Mouse (Mus musculus) right cerebral cortex, postnatal 14 days (tissue): ENCODE measurements around the gene Krt13.

Experiments
- DNase-seq: peaks from one replicate; pipeline ENCODE4 v3.0.0; 2022

Krt13 gene

DNA sequence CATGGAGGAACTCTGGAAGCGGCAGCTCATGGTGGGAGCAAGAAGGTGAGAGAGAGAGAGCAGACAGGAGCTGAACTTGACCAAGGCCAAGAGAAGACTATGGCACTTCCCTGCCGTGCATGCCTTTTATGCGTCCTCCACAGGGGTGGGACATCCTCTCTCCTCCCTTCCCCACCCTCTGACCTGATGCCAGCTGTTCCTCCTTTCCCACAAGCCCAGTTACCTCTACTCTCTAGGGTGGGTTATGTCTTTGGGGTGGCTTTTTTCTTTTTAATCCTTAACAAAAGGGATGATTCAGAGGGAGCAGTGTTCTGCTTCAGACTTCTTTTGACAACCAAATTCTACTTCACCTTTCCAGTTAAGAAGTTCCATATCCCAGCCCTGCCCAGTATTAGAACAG, at the start of gene Krt13:
Krt13 (minus strand) TSS at position 101 of the 400 bp plus-strand sequence.
- DNase-seq = no peak

DNA sequence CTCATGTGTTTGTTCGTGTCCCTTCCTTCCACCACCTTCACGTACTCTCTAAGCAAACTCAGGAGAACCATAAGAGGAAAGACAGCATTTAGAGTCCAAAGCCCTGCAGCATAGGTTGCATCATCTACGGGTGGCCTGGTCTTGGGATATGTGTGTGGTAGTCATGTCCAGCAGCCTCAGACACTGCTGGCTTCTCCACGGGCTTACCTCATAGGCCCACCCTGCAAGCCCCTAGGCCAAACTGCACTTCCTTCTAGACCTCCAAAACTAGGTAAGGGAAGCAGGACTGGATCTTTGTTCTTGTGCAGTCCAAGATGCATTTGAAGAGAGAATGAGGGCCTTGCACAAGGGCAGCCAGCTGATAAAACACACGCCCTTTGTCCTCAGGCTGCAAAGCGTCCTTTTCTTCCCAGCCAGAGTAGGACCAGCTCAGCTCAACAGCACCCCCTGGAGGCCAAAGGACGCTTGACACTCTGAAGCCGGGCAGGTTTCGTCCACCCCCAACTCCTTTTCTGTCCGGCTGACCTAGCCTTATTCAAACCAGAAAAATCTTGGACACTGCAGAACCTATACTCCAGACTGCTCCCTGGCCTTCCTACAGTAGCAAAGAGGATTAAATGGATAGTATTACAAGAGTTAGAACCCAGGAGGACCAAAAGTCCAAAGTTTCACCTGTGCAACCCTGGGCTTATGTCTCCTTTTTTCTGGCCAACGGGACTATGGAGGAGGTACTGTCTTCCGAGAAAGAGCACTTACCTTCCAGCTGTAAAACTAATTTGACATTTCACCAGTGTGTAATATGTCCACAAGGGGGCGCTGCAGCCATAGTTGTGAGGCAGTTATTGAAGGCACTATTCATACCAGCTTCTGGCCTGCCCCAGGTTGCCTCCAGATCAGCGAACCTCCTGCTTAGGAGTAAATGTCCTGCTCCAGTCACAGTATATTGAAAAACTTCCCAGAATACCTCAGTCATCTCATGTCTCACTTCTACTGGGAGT, 47.7 kb upstream of the Krt13 start:
- peak; percentile 86 for DNase-seq

GRCm38 (mm10) chr11:100168071-100168470, 46.7 kb upstream of the Krt13 start:
- peak; percentile 22 for DNase-seq

GRCm38 (mm10) chr11:100164392-100164791, 43.0 kb upstream of the Krt13 start:
- DNase-seq = no peak

DNA sequence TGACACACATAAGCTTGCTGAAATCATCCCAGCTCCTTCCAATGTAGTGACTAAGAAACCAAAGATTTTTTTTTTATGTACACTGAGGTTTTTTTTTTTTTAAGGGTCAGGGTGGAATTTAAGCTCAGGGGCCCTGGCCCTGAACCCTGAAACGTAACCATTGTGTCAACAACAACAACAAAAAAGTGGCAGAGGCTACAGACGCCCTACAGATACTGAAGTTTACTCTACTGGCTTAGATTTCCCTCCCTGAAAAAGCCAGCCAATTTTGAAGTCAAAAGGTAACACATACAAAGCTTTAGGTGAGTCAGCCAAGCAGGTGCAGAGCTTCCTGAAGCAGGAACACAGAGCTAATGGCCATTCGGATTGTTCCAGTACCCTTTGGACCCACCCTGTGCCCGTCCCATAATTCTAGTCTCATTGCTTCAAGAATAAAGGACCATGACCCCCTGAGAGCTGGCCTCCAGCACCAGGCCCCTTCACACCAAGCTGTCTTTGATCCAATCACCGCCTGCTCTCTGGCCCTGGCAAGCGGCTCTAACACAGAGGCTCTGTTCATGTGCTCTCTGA, 36.6 kb upstream of the Krt13 start:
- DNase-seq = no peak

DNA sequence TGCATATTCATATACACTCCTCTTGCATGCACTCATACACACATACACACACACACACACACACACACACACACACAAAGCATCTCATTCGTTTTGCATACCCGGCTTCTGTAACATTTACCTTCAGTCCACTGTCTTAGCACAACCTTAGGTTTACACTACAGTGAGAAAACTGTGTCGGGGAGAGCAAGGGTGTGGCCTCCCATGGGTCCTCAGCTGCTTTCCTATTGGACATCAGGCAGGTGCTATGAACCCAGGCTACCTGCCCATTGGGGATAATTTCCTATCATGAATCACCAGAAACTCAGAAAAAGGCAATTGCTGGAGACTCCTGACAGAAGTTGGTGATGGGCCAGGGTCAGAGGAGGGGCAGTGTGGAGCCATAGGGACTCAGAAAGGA, 36.0 kb upstream of the Krt13 start:
- DNase-seq = no peak

DNA sequence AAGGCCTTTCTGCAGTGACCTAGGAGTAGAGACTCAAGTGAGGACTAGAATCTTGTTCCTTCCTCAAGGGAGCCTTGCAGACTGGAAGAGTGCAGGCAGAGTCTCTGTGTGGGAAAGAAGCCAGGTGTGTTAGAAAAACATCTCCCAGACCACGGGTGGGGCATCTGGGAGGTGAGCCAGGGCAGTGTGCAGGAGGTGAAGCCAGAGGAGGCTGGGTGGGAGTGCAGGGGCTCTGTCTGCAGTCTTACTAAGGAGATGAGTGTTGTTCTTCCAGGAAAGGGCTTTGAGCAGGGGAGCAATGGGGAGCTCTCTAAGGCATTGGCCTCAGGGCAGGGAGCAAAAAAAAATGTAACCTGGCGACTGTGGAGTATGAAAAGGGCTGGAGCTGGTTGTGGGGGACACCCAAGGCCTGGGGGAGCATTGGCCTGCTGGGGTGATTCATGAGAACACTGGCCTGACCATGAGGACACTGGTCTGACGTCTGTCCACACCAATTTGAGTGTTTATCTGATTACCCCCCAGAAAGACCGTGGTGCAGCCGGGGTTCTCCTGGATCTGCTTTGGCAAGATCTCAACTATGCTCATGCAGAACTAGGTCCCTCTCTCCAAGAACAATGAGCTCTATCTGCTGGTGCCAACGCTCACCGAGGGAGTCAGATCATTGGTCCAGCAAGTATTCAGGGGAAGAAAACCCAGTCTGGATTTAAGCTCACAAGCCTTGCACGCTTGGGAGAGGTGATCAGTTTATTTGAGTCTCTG, 34.3 kb upstream of the Krt13 start:
- no peak for DNase-seq

DNA sequence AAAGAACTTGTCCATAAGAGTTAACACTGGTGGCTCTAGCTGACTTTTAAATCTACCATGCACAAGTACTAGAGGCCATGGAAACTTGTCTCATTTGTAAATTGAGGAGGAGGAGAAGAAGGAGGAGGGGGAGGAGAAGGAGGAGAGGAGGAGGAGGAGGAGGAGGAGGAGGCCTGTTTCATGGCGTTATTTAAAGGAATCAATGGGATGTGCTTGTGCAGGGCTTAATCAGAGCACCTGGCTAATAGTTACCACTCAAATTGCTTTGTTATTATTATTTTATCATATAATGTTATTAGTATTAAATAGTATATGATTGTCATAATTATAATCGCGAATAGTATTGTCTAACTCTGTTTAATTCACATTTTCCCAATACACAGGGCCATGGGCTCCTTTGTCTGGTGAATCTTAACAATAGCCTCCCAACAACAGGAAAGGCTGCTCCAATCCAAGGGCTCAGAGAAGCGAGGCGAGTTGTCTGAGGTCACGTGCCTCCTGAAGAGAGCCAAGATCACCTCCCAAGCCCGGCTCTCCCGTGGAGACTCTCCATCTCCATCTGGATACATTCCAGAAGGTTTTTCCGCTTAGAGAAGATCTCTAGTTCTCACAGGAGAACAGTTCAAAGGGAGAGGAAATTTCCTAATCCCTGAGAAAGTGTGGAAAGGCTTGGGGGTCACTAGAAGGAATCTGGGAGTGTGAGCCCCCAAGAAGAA, 27.4 kb upstream of the Krt13 start, which contains the start of gene Krt19:
Krt19 (minus strand) TSS at position 51 of the 716 bp plus-strand sequence.
- no peak for DNase-seq

- no peak for DNase-seq
Measured at GRCm38 (mm10) chr11:100147566-100148353, 26.4 kb upstream of the Krt13 start.

GRCm38 (mm10) chr11:100145858-100146560, 24.6 kb upstream of the Krt13 start:
- no peak for DNase-seq

GRCm38 (mm10) chr11:100145104-100145503, 23.7 kb upstream of the Krt13 start:
- DNase-seq = no peak

- no peak for DNase-seq
Measured at GRCm38 (mm10) chr11:100140966-100141365, 19.6 kb upstream of the Krt13 start.

DNA sequence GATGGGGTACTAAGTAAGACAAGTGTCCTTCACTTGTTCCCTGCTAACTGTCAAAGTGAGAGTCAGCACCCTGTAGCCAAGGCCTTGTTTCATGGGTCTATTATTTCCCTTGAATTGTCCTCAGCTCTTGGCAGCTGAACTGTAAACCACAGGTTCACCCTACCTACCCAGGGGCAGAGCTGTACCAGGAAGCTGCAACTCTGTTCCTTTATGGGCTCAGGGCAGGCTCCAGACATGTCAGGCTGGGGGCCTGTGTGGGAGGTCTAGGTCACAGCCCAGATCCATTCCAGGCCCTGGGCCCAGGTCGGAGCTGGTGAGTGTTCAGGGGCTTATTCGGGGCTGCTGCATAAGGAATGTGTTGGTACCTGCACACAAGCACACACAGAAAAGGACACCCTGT, 18.0 kb upstream of the Krt13 start:
- DNase-seq = no peak

- no peak for DNase-seq
Measured at GRCm38 (mm10) chr11:100138809-100139208, 17.4 kb upstream of the Krt13 start.

DNA sequence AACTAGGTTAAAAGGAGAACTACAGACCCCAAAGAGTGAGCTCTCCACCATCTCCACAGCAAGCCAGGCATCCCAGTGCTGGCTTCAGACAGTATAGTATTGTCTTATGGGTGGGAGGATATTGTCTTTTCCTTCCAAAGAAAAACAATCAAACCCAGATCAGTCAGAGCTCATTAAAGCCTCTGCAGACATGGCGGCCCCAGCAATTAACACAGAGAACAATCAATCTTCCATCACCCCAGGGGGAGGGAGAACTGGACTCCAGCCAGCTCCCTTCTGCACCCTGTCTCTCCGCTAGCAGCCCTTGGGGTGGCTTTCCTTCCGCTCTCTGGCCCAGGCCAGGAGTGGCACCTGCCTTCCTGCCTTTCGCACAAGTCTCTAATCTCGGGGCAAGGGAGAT, 16.3 kb upstream of the Krt13 start:
- no peak for DNase-seq

DNA sequence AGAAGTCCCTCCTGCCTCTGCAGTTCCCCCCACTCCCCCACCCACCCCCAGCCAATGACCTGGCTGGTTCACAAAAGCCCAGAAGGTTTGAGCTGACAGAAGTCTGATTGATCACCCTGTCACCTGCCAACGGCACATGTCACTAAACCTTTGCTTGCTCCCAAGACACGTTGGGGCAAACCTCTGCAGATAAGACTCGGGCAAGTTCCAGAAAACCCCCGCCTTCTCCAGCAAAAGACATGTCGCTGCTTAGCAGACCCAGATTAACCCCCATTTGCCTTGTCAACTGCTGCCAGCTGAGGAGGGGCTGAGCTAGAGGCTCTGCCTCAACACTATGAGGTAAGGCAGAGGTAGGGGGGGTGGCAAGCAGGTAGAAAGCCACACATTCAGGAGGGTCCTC, 15.2 kb upstream of the Krt13 start:
- DNase-seq = no peak

- no peak for DNase-seq
Measured at GRCm38 (mm10) chr11:100135731-100136130, 14.4 kb upstream of the Krt13 start, which contains the start of gene Krt15. Gene Krt15 (minus strand): TSS chr11:100135928.

DNA sequence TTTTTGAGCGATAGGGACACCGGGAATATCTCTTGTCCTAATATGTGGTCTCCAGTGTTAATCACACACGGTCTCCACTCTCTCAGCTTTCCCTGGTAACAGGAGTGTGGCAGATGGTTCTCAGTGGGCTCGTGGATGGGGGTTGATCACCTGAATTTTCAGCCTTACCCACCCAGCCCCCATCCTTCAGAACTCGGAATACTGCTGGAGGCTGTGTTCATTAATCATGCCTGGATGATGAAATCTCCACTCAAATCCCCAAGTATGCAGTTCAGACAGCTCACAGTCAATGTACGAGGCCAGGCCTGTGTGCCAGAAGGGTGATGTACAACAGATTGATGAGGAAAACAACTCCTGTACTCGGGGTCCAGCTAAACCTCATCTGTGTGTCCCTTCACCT, 3.5 kb upstream of the Krt13 start:
- no peak for DNase-seq

DNA sequence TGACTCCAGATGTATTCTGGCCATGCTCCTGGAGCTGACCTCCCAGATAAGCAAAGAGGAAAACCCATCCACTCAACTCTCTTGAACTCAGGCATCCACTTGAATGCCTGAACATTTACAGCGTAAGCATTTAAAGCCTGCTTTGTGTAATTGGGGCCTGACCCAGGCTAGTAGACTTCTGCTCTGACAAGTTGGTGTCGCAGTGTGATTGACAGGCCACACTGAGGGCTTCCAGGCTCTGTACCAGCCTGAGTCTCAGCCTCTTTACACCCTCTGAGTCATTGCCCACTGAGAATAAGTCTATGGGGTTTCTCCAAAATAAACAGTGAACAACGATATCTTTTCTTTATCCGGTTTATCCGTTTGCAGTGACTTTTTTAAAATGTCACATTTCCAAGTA, 1.0 kb downstream of the Krt13 start:
- DNase-seq = no peak

DNA sequence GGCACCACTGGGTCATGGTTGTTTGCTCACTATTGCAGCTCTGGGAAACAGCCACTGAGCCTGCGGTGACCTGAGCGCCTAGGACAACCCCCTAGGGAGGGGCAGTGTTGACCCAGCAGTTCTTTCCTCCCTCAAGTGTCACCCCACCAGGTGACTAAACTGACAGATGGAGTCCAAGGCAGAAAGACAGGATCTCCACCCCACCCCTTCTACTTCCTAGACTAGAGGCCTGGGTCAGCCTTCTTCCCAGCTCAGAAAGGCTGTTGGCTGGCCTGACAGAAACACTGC, 7.7 kb downstream of the Krt13 start:
- DNase-seq = no peak
